Mouse (Mus musculus) left cerebral cortex, adult 6 months (tissue): ENCODE data around the gene Ropn1. TPM values are rescaled to one million over a fixed set of nuclear protein-coding genes. Genes with fewer than 3 reads are reported as not detected.

Experiments used
- long read RNA-seq, 2 experiments: library from polyadenylated mRNA; unstranded; transcript quantifications; one replicate each; pipeline ENCODE4 v2.0.0; 2019 to 2020
- polyA plus RNA-seq: library from polyadenylated mRNA; unstranded; fragments of <200 nt; fragmentation: Nextera tagmentation; gene quantifications from 2 replicates; pipeline ENCODE4 v1.2.3, GENCODE M21; 2021

The Ropn1 gene
- 0.25 and 0.54 TPM in 2 replicates for polyA plus RNA-seq
- long read RNA-seq, experiment 1, result 0 reads
- long read RNA-seq, experiment 2, partial matches to known transcripts, result 0 of 1 reads
- long read RNA-seq, experiment 2, other reads (novel, unspliced or antisense), result 1 of 1 reads

GRCm38 (mm10) chr16:34649621-34650020 is at the start of gene Ropn1:
Gene Ropn1 (plus strand): TSS chr16:34649921.

DNA sequence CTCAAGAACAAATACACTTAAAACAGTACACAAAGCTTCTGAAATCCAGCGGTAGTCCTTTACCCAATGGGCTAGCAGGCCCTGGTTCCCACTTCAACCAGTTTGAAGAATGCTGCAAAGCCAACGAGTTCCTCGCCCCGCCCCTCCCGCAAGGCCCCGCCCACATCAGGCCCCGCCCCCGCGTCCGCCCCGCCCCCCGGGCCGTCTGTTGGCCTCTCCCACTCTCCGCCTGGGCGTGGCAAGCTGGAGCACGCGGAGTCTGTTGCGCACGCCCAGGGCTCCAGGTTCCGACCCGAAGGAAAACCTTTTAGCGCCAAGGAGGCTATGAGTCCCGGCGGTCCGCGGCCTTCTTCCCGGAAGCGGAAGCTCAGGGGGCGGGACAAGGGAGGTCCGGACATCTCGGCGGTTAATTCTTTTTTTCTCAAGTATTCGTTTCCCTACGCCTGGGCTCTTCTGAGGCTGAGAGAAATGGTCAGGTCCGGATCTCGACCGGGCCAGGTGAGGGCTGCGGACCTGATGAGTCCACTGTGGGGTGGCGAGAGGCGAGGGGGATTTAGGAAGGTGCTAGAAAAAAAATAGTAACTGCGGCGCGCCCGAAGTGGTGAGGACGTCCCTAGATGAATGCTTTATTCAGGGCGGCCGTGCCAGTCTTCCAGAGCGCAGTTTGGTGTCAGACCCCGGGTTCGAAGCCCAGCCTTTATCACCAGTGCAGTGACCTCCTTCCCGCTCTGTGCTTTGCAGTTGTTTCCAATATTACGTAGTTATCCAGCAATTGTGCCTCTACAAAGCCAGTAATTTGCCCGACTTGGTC is 40.8 kb downstream of the Ropn1 start, which contains the start of gene Ccdc14:
Ccdc14 (plus strand) TSS at position 283 of the 811 bp plus-strand sequence.

Other genes starting within 250 kb of the Ropn1 start
- 42.2 and 60.2 TPM in 2 replicates for gene Kalrn, start 76.4 kb upstream of the Ropn1 start, polyA plus RNA-seq
- gene Ccdc14, start 40.7 kb downstream of the Ropn1 start, polyA plus RNA-seq, result 0.70 and 1.2 TPM in 2 replicates
- 1.4 and 2.0 TPM in 2 replicates for gene Mylk, start 95.3 kb downstream of the Ropn1 start, polyA plus RNA-seq